Mouse (Mus musculus) embryonic facial prominence, embryonic 12.5 days (tissue): ENCODE results near the gene Prox1. TPM values are rescaled to one million over a fixed set of nuclear protein-coding genes. Genes with fewer than 3 reads are reported as not detected.
A peak's percentile ranks its signal among the peaks of the same experiment; 100 is the strongest.

Experiments
- ATAC-seq: fragments of 200-750 bp; cut with Nextera tagmentation; 2 replicates; pipeline ENCODE4 v1.8.0; 2017; ENCODE audit not compliant: insufficient number of reproducible peaks, insufficient read depth, low FRiP score, low TSS enrichment
- H3K27ac ChIP-seq: fragments of 300-500 bp; sonication (generic); 2 replicates; pipeline ENCODE4 v1.5.1; 2016; ENCODE audit warnings: mild to moderate bottlenecking
- H3K27me3 ChIP-seq: fragments of 300-500 bp; sonication (generic); 2 replicates; pipeline ENCODE4 v1.6.1; 2016; ENCODE audit warnings: mild to moderate bottlenecking, moderate library complexity
- H3K36me3 ChIP-seq: fragments of 300-500 bp; sonication (generic); 2 replicates; pipeline ENCODE4 v1.6.1; 2016; ENCODE audit warnings: mild to moderate bottlenecking
- H3K4me1 ChIP-seq: fragments of 300-500 bp; sonication (generic); 2 replicates; pipeline ENCODE4 v1.6.1; 2016
- H3K4me2 ChIP-seq: fragments of 300-500 bp; sonication (generic); replicated peaks from 2 replicates; pipeline ENCODE4 v1.6.1; 2016; ENCODE audit warnings: mild to moderate bottlenecking, moderate library complexity
- H3K4me3 ChIP-seq: fragments of 300-500 bp; sonication (generic); 2 replicates; pipeline ENCODE4 v1.5.1; 2016; ENCODE audit warnings: mild to moderate bottlenecking
- H3K9ac ChIP-seq: fragments of 300-500 bp; sonication (generic); 2 replicates; pipeline ENCODE4 v1.6.1; 2016; ENCODE audit warnings: mild to moderate bottlenecking, moderate library complexity
- H3K9me3 ChIP-seq: fragments of 300-500 bp; sonication (generic); 2 replicates; pipeline ENCODE4 v1.6.1; 2016; ENCODE audit warnings: mild to moderate bottlenecking, moderate library complexity
- WGBS: fragments of 180-500 bp; shearing (Covaris S2); methylation state at CpG from one replicate; pipeline ENCODE4 v1.1.7; 2016; 5-methylcytosine and 5-hydroxymethylcytosine counted together
- polyA plus RNA-seq: library from polyadenylated mRNA; unstranded; fragments of >200 nt; fragmentation: Nextera tagmentation; extraction: Ambion mirVana; gene quantifications from 2 replicates; pipeline ENCODE4 v1.2.1, GENCODE M21; 2016

The Prox1 gene
- polyA plus RNA-seq = 3.6 TPM in 2 replicates

DNA sequence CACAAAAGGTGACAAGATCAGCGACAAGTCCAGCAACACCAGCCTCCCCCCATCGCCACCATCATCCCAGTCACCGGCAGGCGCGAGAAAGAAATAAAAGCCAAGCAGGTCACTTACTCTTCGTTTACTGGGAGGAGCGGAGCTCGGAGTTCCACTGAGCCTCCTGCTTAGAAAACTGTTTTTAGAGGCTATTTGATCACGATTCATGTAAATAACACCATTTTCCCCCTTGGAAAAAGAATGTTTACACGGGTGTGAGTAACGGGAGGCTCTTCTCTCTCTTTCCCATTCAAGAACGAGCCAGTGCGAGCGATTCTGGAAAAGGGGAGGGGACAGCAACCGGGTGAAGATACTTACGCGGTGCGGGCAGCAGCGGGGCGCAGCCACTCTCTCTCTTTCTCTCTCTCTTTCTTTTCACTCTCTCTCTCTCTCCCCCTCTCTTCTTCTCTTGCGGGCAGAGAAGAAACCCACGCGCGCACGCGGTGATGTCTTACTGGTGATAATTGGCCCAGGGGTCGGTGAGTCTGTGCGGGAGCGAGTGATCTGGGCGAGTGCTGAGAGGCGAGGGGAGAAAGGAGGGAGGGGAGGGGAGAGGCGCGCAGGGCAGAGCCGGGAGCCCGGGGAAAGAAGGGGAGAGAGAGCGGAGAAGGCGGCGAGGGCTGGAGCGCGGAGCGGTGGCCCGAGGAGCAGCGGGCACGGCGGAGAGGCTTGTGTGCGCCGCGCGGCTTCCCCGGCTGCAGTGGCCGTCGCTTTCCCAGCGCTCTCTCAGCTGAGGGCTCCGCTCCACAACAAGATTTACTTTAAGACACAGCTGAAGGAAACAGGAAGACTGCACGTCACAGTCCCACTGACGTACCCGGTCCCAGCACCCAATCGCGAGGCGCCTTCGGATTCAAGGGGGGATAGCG is at the start of gene Prox1:
Prox1 (minus strand) TSS at position 804 of the 908 bp plus-strand sequence.
- H3K4me3 ChIP-seq = peak within 1 kb of the TSS; percentile 63
- under 1% methylated on average over 57 of the region's 62 CpGs for WGBS
- peak within 1 kb of the TSS; percentile 53 for H3K9ac ChIP-seq
- no peaks in the 10 kb centered on the region for H3K36me3 ChIP-seq
- peak within 1 kb of the TSS; percentile 88 for H3K4me2 ChIP-seq
- peak; percentile 85 for ATAC-seq
- H3K27me3 ChIP-seq = peaks cover 70% of the 10 kb centered on the region
- peaks cover 28% of the 10 kb centered on the region for H3K4me1 ChIP-seq
- peak within 1 kb of the TSS; percentile 65; the same call in 1 of the 2 replicates for H3K27ac ChIP-seq
- no peaks in the 10 kb centered on the region for H3K9me3 ChIP-seq

DNA sequence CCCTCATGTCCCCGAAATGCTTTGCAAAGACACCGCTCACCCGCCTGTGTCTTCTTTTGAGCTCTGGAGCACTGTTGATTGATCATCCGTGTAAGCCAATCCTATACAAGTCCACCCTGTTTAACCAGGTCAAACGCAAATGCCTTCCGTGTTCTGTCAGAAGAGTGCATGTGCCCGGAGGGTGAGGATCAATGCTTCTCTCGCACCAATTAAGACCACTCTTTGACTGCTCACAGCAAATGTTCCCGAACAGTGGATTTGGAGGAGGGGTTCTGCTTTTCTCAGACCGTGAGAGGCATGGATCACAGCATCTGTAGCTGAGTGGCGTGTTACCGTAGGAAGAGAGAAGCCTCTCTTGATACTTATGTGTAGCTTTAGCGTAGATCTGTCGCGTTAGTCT is 46.1 kb upstream of the Prox1 start:
- no peak overlapping the region for H3K4me3 ChIP-seq
- H3K4me2 ChIP-seq = no peak overlapping the region
- no peaks in the 10 kb centered on the region for H3K36me3 ChIP-seq
- H3K9me3 ChIP-seq = no peaks in the 10 kb centered on the region
- ATAC-seq = no peak
- H3K27ac ChIP-seq = no peak overlapping the region
- H3K4me1 ChIP-seq = no peaks in the 10 kb centered on the region
- 83% methylated on average over 15 of the region's 15 CpGs for WGBS
- no peak overlapping the region for H3K9ac ChIP-seq
- no peaks in the 10 kb centered on the region for H3K27me3 ChIP-seq

DNA sequence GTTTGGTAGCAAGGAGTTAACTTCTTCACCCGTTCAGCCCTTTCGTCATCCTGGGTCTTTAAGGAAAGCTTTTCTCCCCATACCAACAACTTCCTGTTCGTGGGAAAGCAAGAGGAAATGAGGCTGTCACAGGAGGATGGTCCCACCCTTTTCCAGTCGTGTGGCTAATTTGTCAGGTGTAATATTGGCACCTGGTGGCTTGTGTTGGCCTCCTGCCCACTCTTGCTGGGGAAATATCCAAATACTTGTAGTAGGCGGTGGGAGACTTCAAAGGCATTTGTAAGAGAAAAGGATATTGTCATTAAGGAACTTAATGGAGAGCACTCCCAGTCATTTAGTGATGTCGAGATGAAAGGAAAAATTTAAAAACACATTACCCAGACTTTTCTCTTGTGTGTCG is 44.1 kb upstream of the Prox1 start:
- no peaks in the 10 kb centered on the region for H3K4me1 ChIP-seq
- H3K27ac ChIP-seq = no peak overlapping the region
- H3K4me3 ChIP-seq = no peak overlapping the region
- no peaks in the 10 kb centered on the region for H3K27me3 ChIP-seq
- no peaks in the 10 kb centered on the region for H3K9me3 ChIP-seq
- no peaks in the 10 kb centered on the region for H3K36me3 ChIP-seq
- no peak overlapping the region for H3K4me2 ChIP-seq
- H3K9ac ChIP-seq = no peak overlapping the region
- no peak for ATAC-seq
- 70% methylated on average over 7 of the region's 7 CpGs for WGBS

DNA sequence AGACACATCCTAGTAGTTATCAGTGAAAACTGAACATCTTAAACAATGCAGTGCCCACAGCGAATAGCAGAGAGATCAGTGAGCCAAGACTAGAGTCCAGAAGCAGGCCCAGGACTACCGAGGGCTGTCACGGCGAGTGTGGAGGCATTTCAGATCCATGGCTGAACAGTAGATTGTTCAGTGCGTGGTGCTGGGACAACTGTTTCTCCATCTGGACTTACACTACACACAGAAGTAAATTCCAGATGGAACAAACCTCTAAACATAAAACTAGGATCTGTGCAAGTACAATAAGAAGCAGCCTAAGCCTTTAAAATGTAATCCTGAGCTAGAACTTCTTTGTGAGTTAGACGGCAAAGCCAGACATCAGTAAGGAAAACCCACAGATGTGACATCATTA is 42.7 kb upstream of the Prox1 start:
- Histone ChIP-seq H3K9me3 (no peaks in the 10 kb centered on the region), H3K27me3 (no peaks in the 10 kb centered on the region), H3K4me3 (no peak overlapping the region), H3K4me1 (no peaks in the 10 kb centered on the region), H3K27ac (no peak overlapping the region), H3K36me3 (no peaks in the 10 kb centered on the region), H3K9ac (no peak overlapping the region), H3K4me2 (no peak overlapping the region)
- WGBS = 89% methylated on average over 6 of the region's 6 CpGs
- ATAC-seq = no peak

DNA sequence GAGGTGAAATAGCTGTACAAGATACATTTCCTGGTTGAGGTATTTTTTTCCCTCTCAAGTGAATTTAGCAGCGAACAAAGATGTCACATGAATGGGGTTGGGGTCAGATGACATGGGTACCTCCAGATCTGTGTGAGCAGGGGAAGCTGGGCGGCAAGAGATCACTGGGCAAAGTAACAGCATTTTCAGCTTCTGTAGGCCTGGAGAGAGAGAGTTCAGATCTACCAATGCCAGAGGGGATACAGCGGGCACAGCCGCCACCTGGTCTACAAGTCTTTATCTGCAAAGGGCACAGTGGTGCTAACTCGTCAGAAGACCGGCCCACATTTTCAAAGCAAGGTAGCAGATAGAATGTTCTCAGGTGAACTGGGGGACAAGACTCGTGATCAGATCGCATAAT is 36.7 kb upstream of the Prox1 start:
- Histone ChIP-seq H3K36me3 (no peaks in the 10 kb centered on the region), H3K27me3 (no peaks in the 10 kb centered on the region), H3K27ac (no peak overlapping the region), H3K4me3 (no peak overlapping the region), H3K4me1 (no peaks in the 10 kb centered on the region), H3K9ac (no peak overlapping the region), H3K9me3 (no peaks in the 10 kb centered on the region), H3K4me2 (no peak overlapping the region)
- WGBS = 82% methylated on average over 8 of the region's 8 CpGs
- ATAC-seq = no peak

DNA sequence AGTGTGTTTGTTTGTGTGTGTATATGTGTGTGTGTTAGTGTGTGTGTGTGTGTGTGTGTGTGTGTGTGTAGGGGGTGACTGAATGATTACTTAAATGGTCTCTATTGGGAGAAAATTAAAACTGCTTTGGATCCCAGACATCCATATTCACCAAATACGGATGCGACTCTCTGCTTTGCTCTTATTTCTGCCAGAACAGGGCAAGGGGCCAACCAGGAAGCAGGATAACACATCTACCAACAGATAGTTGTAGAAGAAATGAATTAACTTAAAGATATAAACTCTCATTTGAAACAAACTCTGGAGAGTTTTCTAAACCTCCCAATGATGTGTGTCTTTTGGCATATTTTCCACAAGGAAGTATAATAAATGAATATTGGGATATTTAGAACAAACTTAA is 35.2 kb upstream of the Prox1 start:
- Histone ChIP-seq H3K27ac (no peak overlapping the region), H3K9me3 (no peaks in the 10 kb centered on the region), H3K36me3 (no peaks in the 10 kb centered on the region), H3K4me3 (no peak overlapping the region), H3K27me3 (no peaks in the 10 kb centered on the region), H3K9ac (no peak overlapping the region), H3K4me1 (no peaks in the 10 kb centered on the region), H3K4me2 (no peak overlapping the region)
- 90% methylated on average over 2 of the region's 2 CpGs for WGBS
- no peak for ATAC-seq

- Histone ChIP-seq H3K9ac (no peak overlapping the region), H3K4me3 (no peak overlapping the region), H3K4me1 (no peaks in the 10 kb centered on the region), H3K9me3 (no peaks in the 10 kb centered on the region), H3K4me2 (no peak overlapping the region), H3K27me3 (no peaks in the 10 kb centered on the region), H3K36me3 (no peaks in the 10 kb centered on the region), H3K27ac (no peak overlapping the region)
- no peak for ATAC-seq
- WGBS = 38% methylated on average over 10 of the region's 10 CpGs
These were observed 34.0 kb upstream of the Prox1 start for GRCm38 (mm10) chr1:190204378-190205070.

DNA sequence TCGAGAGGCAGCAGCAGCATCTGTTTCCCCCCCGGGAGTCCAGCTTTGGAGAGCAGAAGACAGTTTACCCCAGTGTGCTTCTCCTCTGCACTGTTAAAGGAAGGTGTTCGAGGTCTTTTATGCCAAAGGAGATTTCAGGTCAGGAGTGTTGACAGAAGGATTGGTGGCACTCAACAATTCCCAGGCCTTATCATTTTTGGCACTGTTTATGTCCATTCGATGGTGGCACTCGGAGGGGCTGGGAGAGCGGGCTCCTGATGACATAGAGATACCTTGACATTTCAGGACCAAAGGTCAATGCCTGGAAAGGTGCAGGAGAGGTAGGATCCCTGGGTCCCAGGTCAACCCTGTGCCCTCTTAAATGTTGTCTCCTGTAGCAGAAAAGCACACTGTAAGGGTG is 31.2 kb upstream of the Prox1 start:
- no peak overlapping the region for H3K9ac ChIP-seq
- H3K4me1 ChIP-seq = no peaks in the 10 kb centered on the region
- no peak overlapping the region for H3K4me3 ChIP-seq
- WGBS = 80% methylated on average over 6 of the region's 6 CpGs
- H3K27me3 ChIP-seq = no peaks in the 10 kb centered on the region
- no peaks in the 10 kb centered on the region for H3K9me3 ChIP-seq
- H3K36me3 ChIP-seq = no peaks in the 10 kb centered on the region
- ATAC-seq = no peak
- H3K4me2 ChIP-seq = no peak overlapping the region
- no peak overlapping the region for H3K27ac ChIP-seq

- ATAC-seq = no peak
- Histone ChIP-seq H3K27me3 (no peaks in the 10 kb centered on the region), H3K4me1 (no peaks in the 10 kb centered on the region), H3K9me3 (no peaks in the 10 kb centered on the region), H3K27ac (no peak overlapping the region), H3K4me2 (no peak overlapping the region), H3K36me3 (no peaks in the 10 kb centered on the region), H3K9ac (no peak overlapping the region), H3K4me3 (no peak overlapping the region)
- 86% methylated on average over 4 of the region's 4 CpGs for WGBS
These were observed 30.5 kb upstream of the Prox1 start for GRCm38 (mm10) chr1:190200996-190201395.

GRCm38 (mm10) chr1:190198247-190198646 is 27.7 kb upstream of the Prox1 start:
- no peaks in the 10 kb centered on the region for H3K27me3 ChIP-seq
- H3K9ac ChIP-seq = no peak overlapping the region
- WGBS = 86% methylated on average over 2 of the region's 2 CpGs
- no peaks in the 10 kb centered on the region for H3K36me3 ChIP-seq
- no peaks in the 10 kb centered on the region for H3K4me1 ChIP-seq
- H3K27ac ChIP-seq = no peak overlapping the region
- H3K9me3 ChIP-seq = no peaks in the 10 kb centered on the region
- no peak overlapping the region for H3K4me3 ChIP-seq
- H3K4me2 ChIP-seq = no peak overlapping the region
- no peak for ATAC-seq

DNA sequence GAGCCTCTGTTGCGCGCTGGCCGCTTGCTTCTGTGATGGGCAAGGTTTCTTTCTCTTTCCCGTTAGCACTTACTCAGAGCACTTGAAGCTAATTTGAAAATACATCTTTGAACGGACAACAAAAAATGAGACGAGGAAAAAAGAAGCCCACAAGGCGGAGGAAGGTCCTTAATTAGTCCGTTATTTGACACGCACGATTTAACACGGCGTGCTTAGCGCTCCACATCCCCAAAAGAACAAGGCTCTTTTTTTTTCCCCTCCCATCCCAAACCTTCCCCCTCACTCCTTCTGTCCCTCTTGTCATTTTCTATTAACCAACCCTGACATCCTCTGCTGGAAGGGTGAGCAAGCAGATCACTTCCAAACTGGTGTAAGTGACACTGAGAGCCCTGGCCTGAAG is 21.5 kb upstream of the Prox1 start:
- Histone ChIP-seq H3K4me1 (peaks cover 5% of the 10 kb centered on the region), H3K27ac (no peak overlapping the region), H3K4me3 (no peak overlapping the region), H3K9ac (no peak overlapping the region), H3K4me2 (no peak overlapping the region; the same call in 1 of the 2 replicates), H3K9me3 (no peaks in the 10 kb centered on the region), H3K36me3 (no peaks in the 10 kb centered on the region), H3K27me3 (0 out of 2 replicates have a peak, but pooled peaks cover 5% of the 10 kb centered on the region)
- no peak for ATAC-seq
- 27% methylated on average over 13 of the region's 13 CpGs for WGBS
